Mouse (Mus musculus): ENCODE results near the gene Armc7.
"Not testable (repeated sequence)": the region's sequence is repeated elsewhere in the genome, so short reads cannot be mapped to it uniquely, and the experiment has no call there.

Armc7 gene

GRCm38 (mm10) chr11:115475025-115475757 is at the start of gene Armc7:
TSS of gene Armc7 (plus strand) at chr11:115475667.
- peak; percentile 96 to 97 for DNase-seq

DNA sequence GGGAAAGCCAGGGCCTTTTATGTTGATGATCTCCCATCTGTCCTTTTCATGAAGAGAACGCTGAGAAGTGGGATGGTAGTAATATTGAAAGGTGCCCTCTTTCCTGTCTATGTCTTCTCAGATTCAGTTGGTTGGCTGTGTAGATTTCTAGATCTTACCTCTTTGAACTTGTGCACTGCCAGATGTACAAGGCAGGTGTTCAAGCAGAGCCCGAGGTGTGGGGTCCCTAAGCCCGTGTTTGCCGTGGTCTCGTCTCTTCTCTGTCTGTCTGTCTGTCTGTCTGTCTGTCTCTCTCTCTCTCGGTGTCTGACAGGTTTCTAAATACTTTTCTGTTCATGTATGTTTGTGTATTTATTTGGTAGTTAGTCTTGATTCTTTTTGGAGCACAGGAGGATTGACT is 49.8 kb upstream of the Armc7 start:
- DNase-seq, result no peak

GRCm38 (mm10) chr11:115427482-115428331 is 47.8 kb upstream of the Armc7 start:
- peak; percentile 81 to 83 for DNase-seq

DNA sequence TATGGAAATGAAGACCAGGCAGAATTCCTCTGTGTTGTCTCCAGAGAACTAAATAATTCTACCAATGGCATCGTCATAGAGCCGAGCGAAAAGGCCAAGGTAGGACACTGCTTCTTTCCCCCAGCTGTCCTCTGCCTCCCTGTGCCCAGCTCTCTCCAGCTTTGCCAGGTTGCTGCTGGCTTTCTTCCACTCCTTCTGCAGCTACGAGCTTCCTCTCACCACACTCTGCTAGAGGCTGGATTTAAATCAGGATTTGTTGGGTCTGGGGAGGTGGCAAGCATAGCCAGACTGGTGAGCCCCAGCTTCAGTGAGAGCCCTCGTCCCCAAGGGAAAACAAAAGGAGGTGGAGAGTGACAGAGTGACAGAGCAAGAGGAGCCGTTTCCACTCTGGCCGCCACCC is 46.2 kb upstream of the Armc7 start:
- DNase-seq, result no peak

DNA sequence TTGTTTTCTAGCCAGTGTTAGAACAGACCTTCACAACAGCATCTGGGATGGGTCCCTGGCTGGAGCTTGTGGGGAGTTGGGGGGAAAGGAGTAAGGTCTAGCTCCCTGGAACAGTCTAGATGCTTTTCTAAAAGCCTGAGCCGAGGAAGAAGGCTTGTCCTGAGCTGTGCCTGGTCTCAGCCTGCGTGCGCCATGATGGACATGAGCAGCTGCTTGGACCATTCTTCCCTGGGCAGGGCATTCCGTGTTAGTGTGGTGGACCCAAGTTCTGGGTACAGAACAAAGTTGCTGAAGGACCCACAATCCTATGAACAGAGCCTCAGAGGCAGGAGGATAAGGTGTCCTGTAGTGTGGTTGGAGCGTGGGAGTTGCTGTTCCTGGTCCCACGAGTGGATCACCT is 44.9 kb upstream of the Armc7 start:
- no peak for DNase-seq

DNA sequence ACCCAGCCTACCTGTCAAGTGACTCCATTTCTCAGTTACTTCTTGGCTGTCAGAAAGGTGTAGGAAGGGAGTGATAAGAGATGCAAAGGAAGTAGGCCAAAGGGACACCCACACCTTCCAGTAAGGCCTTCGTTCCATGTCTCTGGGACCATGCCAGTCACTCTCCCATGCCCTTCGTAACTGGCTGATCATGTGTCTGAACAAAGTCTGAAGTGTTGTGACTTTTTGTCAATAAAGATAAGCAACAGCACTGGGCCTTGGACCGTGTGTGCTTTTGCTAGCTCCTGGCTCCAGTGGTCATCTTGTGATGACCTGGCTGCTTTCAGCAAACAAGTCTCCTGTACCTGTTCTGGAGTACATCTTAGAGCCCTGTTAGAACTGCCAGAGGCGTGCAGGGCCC is 42.7 kb upstream of the Armc7 start:
- no peak for DNase-seq

- no peak for DNase-seq
Observed at GRCm38 (mm10) chr11:115433342-115433741, 42.1 kb upstream of the Armc7 start.

- DNase-seq, result peak in 1 of 2 experiments; percentile 36
Observed at GRCm38 (mm10) chr11:115435596-115436337, 39.7 kb upstream of the Armc7 start.

DNA sequence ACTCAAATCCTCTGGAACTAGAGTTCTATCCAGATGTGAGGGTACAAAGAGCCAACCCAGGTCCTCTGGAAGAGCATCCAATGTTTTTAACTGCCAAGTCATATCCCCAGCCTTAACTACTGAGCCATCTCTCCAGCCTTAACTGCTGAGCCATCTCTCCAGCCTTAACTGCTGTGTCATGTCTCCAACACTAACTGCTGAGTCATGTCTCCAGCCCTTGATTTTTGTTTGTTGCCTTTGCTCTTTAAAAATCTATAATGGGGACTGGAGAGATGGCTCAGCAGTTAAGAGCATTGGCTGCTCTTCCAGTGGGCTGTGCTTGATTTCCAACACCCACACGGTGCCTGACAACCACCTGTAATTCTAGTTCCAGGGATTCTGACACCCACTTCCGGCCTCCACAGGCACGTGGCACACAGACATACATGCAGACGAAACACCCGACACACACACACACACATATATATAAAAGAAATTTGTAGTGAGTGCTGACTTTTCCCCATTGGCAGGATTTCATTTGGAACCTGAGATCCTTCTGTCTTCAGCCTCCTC is 37.8 kb upstream of the Armc7 start:
- no peak for DNase-seq

- DNase-seq, result no peak
Observed at GRCm38 (mm10) chr11:115439326-115439725, 36.1 kb upstream of the Armc7 start.

- DNase-seq, result no peak
Observed at GRCm38 (mm10) chr11:115439906-115440595, 35.4 kb upstream of the Armc7 start, which contains the start of gene Trim80. TSS of gene Trim80 (plus strand) at chr11:115440545.

- DNase-seq, result no peak
Observed at GRCm38 (mm10) chr11:115441417-115441816, 34.0 kb upstream of the Armc7 start.

GRCm38 (mm10) chr11:115446906-115447305 is 28.6 kb upstream of the Armc7 start:
- peak; percentile 72 to 76 for DNase-seq

GRCm38 (mm10) chr11:115447321-115447885 is 28.1 kb upstream of the Armc7 start:
- peak; percentile 71 to 74 for DNase-seq

DNA sequence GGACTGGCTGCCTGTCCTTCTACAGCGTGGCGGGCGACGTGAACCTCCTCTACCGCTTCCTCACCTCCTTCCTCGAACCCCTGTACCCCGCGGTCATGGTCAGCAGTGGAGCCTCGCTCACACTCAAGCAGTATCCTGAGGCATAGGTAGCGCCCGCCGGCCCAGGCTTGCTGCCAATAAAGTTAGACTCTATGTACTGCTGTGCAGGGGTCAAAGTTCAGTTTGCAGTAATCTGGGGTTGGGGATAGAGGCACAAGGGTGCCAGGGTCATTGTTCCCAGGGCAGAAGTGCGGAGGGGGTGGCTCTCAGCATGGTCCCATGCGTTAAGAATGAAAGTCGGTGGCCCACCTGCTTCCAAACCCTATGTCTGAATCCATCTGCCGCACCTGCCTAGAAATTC is 27.4 kb upstream of the Armc7 start:
- peak; percentile 86 for DNase-seq

DNA sequence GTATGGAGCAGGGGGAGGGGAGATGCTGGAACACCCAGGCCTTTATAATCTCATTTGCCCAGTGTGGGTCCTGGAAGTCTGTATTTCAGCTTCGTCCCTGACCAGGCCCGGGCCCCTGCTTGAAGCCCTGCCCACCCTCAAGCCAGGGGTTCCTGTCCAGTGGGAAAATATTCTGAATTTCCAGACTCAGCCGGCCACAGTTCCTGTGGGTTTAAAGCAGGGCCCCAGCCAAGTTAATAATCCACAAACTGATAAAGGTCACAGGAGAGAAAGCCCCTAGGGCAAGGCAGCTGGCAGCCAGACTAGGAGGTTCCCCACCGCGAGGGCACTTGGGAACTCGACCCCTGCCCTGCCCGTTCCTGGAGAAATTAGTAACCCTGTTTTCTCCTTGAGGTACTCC is 26.5 kb upstream of the Armc7 start:
- peak; percentile 82 to 93 for DNase-seq

- DNase-seq, result peak; percentile 61 to 74
Observed at GRCm38 (mm10) chr11:115450176-115450575, 25.3 kb upstream of the Armc7 start.

DNA sequence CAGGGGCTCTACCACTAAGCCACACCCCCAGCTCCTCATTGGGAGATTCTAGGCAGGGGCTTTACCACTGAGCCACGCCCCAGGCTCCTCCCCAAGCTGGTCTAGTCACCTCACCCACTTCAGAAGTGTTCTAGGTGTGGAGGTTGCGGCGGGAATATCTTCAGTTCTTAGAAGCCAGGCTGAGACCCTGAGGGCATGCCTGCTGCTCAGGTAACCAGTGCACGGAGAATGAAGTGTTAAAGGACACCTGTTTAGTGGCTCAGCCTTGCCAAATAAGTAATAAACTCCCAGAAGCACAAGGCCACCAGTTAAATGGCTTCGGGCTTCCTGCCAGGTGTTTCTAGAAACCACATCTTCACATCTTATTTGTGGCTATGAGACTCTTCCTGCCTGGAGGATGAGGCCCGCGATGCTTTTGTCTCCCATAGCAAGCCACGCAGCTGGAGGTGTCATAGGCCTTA is 23.7 kb upstream of the Armc7 start:
- peak in 1 of 2 experiments; percentile 43 for DNase-seq

DNA sequence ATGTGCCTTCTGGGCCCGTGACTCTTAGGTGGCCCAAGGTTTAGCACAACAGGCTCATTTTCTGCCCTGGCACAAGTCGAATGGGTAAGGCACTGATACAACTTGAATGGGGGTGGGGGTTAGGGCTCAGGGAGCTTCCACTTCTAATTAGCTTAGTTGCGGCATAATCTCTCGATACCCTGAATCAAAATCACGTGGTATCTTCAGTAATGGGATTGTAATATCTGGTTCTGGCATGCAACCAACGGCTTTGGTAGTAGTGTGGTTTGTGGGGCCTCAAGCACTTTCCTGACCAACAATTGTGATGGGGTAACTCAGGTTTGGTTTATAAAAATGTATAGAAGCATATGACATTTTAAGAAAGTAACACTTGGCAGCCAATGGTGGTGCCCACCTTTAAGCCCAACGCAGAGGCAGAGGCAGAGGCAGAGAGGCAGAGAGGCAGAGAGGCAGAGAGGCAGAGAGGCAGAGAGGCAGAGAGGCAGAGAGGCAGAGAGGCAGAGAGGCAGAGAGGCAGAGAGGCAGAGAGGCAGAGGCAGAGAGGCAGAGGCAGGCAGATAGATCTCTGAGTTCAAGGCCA is 23.1 kb upstream of the Armc7 start:
- DNase-seq, result no peak

- no peak for DNase-seq
Observed at GRCm38 (mm10) chr11:115453306-115453705, 22.2 kb upstream of the Armc7 start.

DNA sequence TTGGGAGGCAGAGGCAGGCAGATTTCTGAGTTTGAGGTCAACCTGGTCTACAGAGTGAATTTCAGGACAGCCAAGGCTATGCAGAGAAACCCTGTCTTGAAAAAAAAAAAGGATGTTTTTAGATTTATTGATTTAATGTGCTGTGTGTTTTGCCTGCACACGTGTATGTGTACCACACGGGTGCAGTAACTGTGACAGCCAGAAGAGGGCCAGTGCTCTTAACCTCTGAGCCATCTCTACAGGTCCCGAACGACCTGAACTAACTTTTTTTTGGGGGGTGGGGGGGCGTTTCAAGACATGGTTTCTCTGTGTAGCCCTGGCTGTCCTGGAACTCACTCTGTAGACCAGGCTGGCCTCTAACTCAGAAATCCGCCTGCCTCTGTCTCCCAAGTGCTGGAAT is 20.6 kb upstream of the Armc7 start:
- DNase-seq, result not testable (repeated sequence)

All from kidney, postnatal 36 days (tissue).